Mouse (Mus musculus): ENCODE results near the gene Afap1. TPM values are rescaled to one million over a fixed set of nuclear protein-coding genes. Genes with fewer than 3 reads are reported as not detected.
A peak's percentile ranks its signal among the peaks of the same experiment; 100 is the strongest.

The Afap1 gene
- total and polyA plus RNA-seq, 3 experiments: 11.5 to 20.6 (median 18.7) TPM

GRCm38 (mm10) chr5:36024003-36024685 lies 131.0 kb downstream of the Afap1 start:
- H3K4me3 ChIP-seq: no peak overlapping the region
- no peaks in the 10 kb centered on the region for H3K36me3 ChIP-seq (ENCODE audit: control insufficient read depth, insufficient read depth, low read length)
- no peak overlapping the region for H3K27ac ChIP-seq
- no peaks in the 10 kb centered on the region for H3K79me2 ChIP-seq (replicated peaks; ENCODE audit: control insufficient read depth, insufficient read depth, low read length)
- H3K4me1 ChIP-seq (ENCODE audit: control insufficient read depth, insufficient read depth, low read length): no peaks in the 10 kb centered on the region
- TF ChIP-seq EP300 (IDR thresholded peaks at IDR 0.05; ENCODE audit: insufficient read depth, low read depth, low read length) (no peak), CTCF (IDR thresholded peaks at IDR 0.05) (no peak), POLR2A (IDR thresholded peaks at IDR 0.05; ENCODE audit: insufficient read depth, low read depth, low read length) (no peak)
- no peak overlapping the region for H3K9ac ChIP-seq (ENCODE audit: low read depth, low read length)
- no peak for DNase-seq
- H3K27me3 ChIP-seq (ENCODE audit: control insufficient read depth, insufficient read depth, low read length): no peaks in the 10 kb centered on the region
- intact Hi-C loops (cut with DNase I): no loop called here
- WGBS: 86% methylated on average over 9 of the region's 9 CpGs

GRCm38 (mm10) chr5:36025076-36025475 lies 132.0 kb downstream of the Afap1 start:
- no peaks in the 10 kb centered on the region for H3K36me3 ChIP-seq (ENCODE audit: control insufficient read depth, insufficient read depth, low read length)
- WGBS: 83% methylated on average over 4 of the region's 4 CpGs
- H3K27ac ChIP-seq: no peak overlapping the region
- no peak overlapping the region for H3K9ac ChIP-seq (ENCODE audit: low read depth, low read length)
- DNase-seq: no peak
- no peak overlapping the region for H3K4me3 ChIP-seq
- no peaks in the 10 kb centered on the region for H3K27me3 ChIP-seq (ENCODE audit: control insufficient read depth, insufficient read depth, low read length)
- intact Hi-C loops (cut with DNase I): no loop called here
- no peaks in the 10 kb centered on the region for H3K79me2 ChIP-seq (replicated peaks; ENCODE audit: control insufficient read depth, insufficient read depth, low read length)
- H3K4me1 ChIP-seq (ENCODE audit: control insufficient read depth, insufficient read depth, low read length): no peaks in the 10 kb centered on the region
- TF ChIP-seq EP300 (IDR thresholded peaks at IDR 0.05; ENCODE audit: insufficient read depth, low read depth, low read length): no peak
- TF ChIP-seq POLR2A (IDR thresholded peaks at IDR 0.05; ENCODE audit: insufficient read depth, low read depth, low read length): no peak
- no peak for TF ChIP-seq CTCF (IDR thresholded peaks at IDR 0.05)

- H3K9ac ChIP-seq (ENCODE audit: low read depth, low read length): no peak overlapping the region
- 43% methylated on average over 8 of the region's 8 CpGs for WGBS
- no peaks in the 10 kb centered on the region for H3K79me2 ChIP-seq (replicated peaks; ENCODE audit: control insufficient read depth, insufficient read depth, low read length)
- TF ChIP-seq CTCF (IDR thresholded peaks at IDR 0.05) (peak; percentile 82), EP300 (IDR thresholded peaks at IDR 0.05; ENCODE audit: insufficient read depth, low read depth, low read length) (peak; percentile 67; the same call in 1 of the 2 replicates), POLR2A (IDR thresholded peaks at IDR 0.05; ENCODE audit: insufficient read depth, low read depth, low read length) (no peak)
- H3K4me1 ChIP-seq (ENCODE audit: control insufficient read depth, insufficient read depth, low read length): no peaks in the 10 kb centered on the region
- H3K4me3 ChIP-seq: no peak overlapping the region
- DNase-seq: peak; percentile 32 to 33
- no peak overlapping the region for H3K27ac ChIP-seq
- no peaks in the 10 kb centered on the region for H3K36me3 ChIP-seq (ENCODE audit: control insufficient read depth, insufficient read depth, low read length)
- no peaks in the 10 kb centered on the region for H3K27me3 ChIP-seq (ENCODE audit: control insufficient read depth, insufficient read depth, low read length)
- intact Hi-C loops (cut with DNase I): loop anchor here (1.0 to 10.0 kb wide), 4 partner anchors 101 to 365 kb away; partner anchors contain the start of gene Sorcs2
These were observed 140.7 kb downstream of the Afap1 start for GRCm38 (mm10) chr5:36033531-36034426.

GRCm38 (mm10) chr5:36039596-36039995 lies 146.5 kb downstream of the Afap1 start:
- H3K9ac ChIP-seq (ENCODE audit: low read depth, low read length): no peak overlapping the region
- no peak overlapping the region for H3K27ac ChIP-seq

DNA sequence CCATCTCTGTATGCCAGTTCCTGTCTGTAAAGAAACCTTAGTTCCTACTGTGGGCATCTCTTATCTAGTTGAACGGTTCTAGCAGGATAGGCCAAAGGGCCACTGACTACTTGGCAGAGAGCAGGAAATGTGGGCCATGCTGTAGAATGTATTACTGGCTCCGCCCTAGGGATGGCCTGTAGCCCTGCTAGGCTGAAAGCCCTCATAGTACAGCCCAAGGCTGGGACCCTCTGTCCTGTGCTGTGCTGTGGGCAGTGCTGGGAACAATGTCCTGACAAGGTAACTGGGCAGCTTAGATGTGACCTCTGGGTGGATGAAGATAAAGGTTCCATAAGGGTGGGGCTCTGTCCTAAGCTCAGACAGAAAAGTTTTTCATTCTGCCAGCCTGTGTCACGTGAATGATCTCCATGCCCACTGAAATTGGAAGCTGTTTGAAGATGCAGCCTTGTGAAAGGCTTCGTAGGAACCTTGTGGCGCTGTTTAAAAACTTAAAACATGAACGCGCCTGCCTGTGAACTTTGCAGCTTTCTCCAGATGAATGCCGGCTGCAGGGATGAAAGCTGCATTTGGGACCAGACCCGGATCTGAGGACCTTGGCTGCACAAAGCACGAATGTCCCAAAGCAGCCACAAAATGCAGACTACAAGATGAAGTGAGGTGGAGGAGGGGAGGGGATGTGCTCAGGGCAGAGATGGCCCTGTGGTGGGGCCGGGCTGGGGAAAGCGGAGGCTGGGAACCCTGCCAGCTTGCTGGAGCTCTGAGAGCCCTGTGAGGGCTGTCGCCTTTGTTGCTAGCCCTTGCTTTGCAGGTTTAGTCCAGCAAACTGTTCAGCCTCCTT lies 147.5 kb downstream of the Afap1 start:
- TF ChIP-seq CTCF (IDR thresholded peaks at IDR 0.05) (no peak), EP300 (IDR thresholded peaks at IDR 0.05; ENCODE audit: insufficient read depth, low read depth, low read length) (no peak), POLR2A (IDR thresholded peaks at IDR 0.05; ENCODE audit: insufficient read depth, low read depth, low read length) (no peak)
- Histone ChIP-seq H3K27me3 (ENCODE audit: control insufficient read depth, insufficient read depth, low read length) (no peaks in the 10 kb centered on the region), H3K4me1 (ENCODE audit: control insufficient read depth, insufficient read depth, low read length) (no peaks in the 10 kb centered on the region; the same call in 1 of the 2 replicates), H3K36me3 (ENCODE audit: control insufficient read depth, insufficient read depth, low read length) (no peaks in the 10 kb centered on the region), H3K79me2 (replicated peaks; ENCODE audit: control insufficient read depth, insufficient read depth, low read length) (no peaks in the 10 kb centered on the region), H3K9ac (ENCODE audit: low read depth, low read length) (no peak overlapping the region), H3K27ac (no peak overlapping the region), H3K4me3 (no peak overlapping the region)
- 51% methylated on average over 13 of the region's 13 CpGs for WGBS
- DNase-seq: peak; percentile 29 to 43
- intact Hi-C loops (cut with DNase I): no loop called here

More at GRCm38 (mm10) chr5:36039596-36039995, 146.5 kb downstream of the Afap1 start:
- 69% methylated on average over 5 of the region's 5 CpGs for WGBS
- Histone ChIP-seq H3K36me3 (ENCODE audit: control insufficient read depth, insufficient read depth, low read length) (no peaks in the 10 kb centered on the region), H3K4me3 (no peak overlapping the region), H3K4me1 (ENCODE audit: control insufficient read depth, insufficient read depth, low read length) (no peaks in the 10 kb centered on the region; the same call in 1 of the 2 replicates), H3K79me2 (replicated peaks; ENCODE audit: control insufficient read depth, insufficient read depth, low read length) (no peaks in the 10 kb centered on the region), H3K27me3 (ENCODE audit: control insufficient read depth, insufficient read depth, low read length) (no peaks in the 10 kb centered on the region)
- peak in 1 of 2 experiments; percentile 10 for DNase-seq
- no peak for TF ChIP-seq CTCF (IDR thresholded peaks at IDR 0.05)
- no peak for TF ChIP-seq POLR2A (IDR thresholded peaks at IDR 0.05; ENCODE audit: insufficient read depth, low read depth, low read length)
- TF ChIP-seq EP300 (IDR thresholded peaks at IDR 0.05; ENCODE audit: insufficient read depth, low read depth, low read length): no peak
- intact Hi-C loops (cut with DNase I): loop anchor here (10.0 kb wide), 1 partner anchor 95 kb away; no protein-coding TSS in a partner anchor

Measured in heart, adult 2 months (tissue).